ENCODE assay signal across 41 mouse cellular contexts in genomic region chr11:115285282-115285681, GRCm38 (mm10). TPM values are rescaled to one million over a fixed set of nuclear protein-coding genes. Genes with fewer than 3 reads are reported as not detected.
DNase-seq lines count a peak whose midpoint lies in the region; ATAC-seq and TF ChIP-seq lines count a peak whose summit lies in the region.
"Had no signal": no experiment of that assay in that cellular context is flagged by ENCODE, and none has a peak within 500 bp of the region (broad histone marks: within the 10 kb centered on the region; RNA-seq: fewer than 3 reads in every experiment).

No protein-coding gene starts in this region.

- H3K27ac ChIP-seq in liver, adult 2 months (replicated peaks; ENCODE audit: insufficient read depth, low read depth, low read length) = no peak overlapping the region
- no peak overlapping the region for H3K27ac ChIP-seq in liver, embryonic 11.5 days (ENCODE audit: low read depth, low read length)
- H3K27ac ChIP-seq in bone marrow, adult 2 months (ENCODE audit: control insufficient read depth, insufficient read depth, low read depth, low read length, poor library complexity) = peak overlapping the region; percentile 71
- no peak overlapping the region for H3K27ac ChIP-seq in hindbrain, embryonic 10.5 days
- H3K27ac ChIP-seq: heart, embryonic 10.5 days; hindbrain, embryonic 14.5 days; kidney, embryonic 15.5 days; limb, embryonic 13.5 days; liver, embryonic 14.5 days; midbrain, embryonic 12.5 days; stomach, postnatal 0 days had no signal

- peaks cover 6% of the 10 kb centered on the region; the same call in 1 of the 2 replicates for H3K79me2 ChIP-seq in liver, adult 2 months (ENCODE audit: control insufficient read depth, insufficient read depth, low read length)

- no peak overlapping the region for H3K4me3 ChIP-seq in liver, adult 2 months (ENCODE audit: insufficient read depth, low read depth, low read length)
- H3K4me3 ChIP-seq in liver, embryonic 11.5 days (ENCODE audit: low read depth, low read length) = no peak overlapping the region
- H3K4me3 ChIP-seq in bone marrow, adult 2 months (replicated peaks; ENCODE audit: control insufficient read depth, low read depth, low read length) = peak overlapping the region; percentile 40
- no peak overlapping the region for H3K4me3 ChIP-seq in hindbrain, embryonic 10.5 days
- H3K4me3 ChIP-seq: erythroblast, embryonic 14.5 days; heart, embryonic 10.5 days; kidney, embryonic 15.5 days; left cerebral cortex, adult 2 months; limb, embryonic 13.5 days; megakaryocyte, embryonic 14.5 days; midbrain, embryonic 12.5 days; neural tube, embryonic 15.5 days had no signal

- no peak overlapping the region for H3K4me2 ChIP-seq in liver, embryonic 11.5 days
- H3K4me2 ChIP-seq: hindbrain, embryonic 14.5 days; kidney, embryonic 15.5 days; limb, embryonic 13.5 days; lung, embryonic 14.5 days; midbrain, embryonic 12.5 days; neural tube, embryonic 15.5 days had no signal

- H3K9me3 ChIP-seq in liver, embryonic 11.5 days (ENCODE audit: control insufficient read depth, low read length) = no peaks in the 10 kb centered on the region
- H3K9me3 ChIP-seq in hindbrain, embryonic 10.5 days = no peaks in the 10 kb centered on the region
- H3K9me3 ChIP-seq: heart, embryonic 10.5 days; kidney, embryonic 15.5 days; limb, embryonic 13.5 days; megakaryocyte, embryonic 14.5 days; midbrain, embryonic 12.5 days; neural tube, embryonic 15.5 days had no signal

- H3K9ac ChIP-seq in liver, adult 2 months (ENCODE audit: low read depth, low read length) = peak overlapping the region; percentile 19; the same call in 1 of the 2 replicates
- no peak overlapping the region for H3K9ac ChIP-seq in liver, embryonic 11.5 days (ENCODE audit: low read depth, low read length)
- H3K9ac ChIP-seq: hindbrain, embryonic 14.5 days; kidney, embryonic 15.5 days; limb, embryonic 13.5 days; liver, embryonic 14.5 days; lung, embryonic 14.5 days; midbrain, embryonic 12.5 days; neural tube, embryonic 15.5 days had no signal

- TF ChIP-seq POLR2A in liver, adult 2 months (IDR thresholded peaks at IDR 0.05; ENCODE audit: extremely low read depth, insufficient read depth, low read length) = no peak
- no peak for TF ChIP-seq POLR2A in bone marrow, adult 2 months (IDR thresholded peaks at IDR 0.05; ENCODE audit: borderline replicate concordance, control insufficient read depth, low read depth, low read length)

- TF ChIP-seq CTCF in liver, adult 2 months (IDR thresholded peaks at IDR 0.05; ENCODE audit: low read depth, low read length) = no peak
- TF ChIP-seq CTCF in bone marrow, adult 2 months (IDR thresholded peaks at IDR 0.05; ENCODE audit: control insufficient read depth, insufficient read depth, low read length) = no peak

- H3K36me3 ChIP-seq in liver, adult 2 months (ENCODE audit: control insufficient read depth, insufficient read depth, low read length) = peaks cover 17% of the 10 kb centered on the region; the same call in 1 of the 2 replicates
- no peaks in the 10 kb centered on the region for H3K36me3 ChIP-seq in liver, embryonic 11.5 days (ENCODE audit: control insufficient read depth, insufficient read depth, low read length)
- H3K36me3 ChIP-seq in hindbrain, embryonic 10.5 days = no peaks in the 10 kb centered on the region
- H3K36me3 ChIP-seq: heart, embryonic 10.5 days; kidney, embryonic 15.5 days; limb, embryonic 13.5 days; midbrain, embryonic 12.5 days; neural tube, embryonic 15.5 days had no signal

- no peaks in the 10 kb centered on the region for H3K27me3 ChIP-seq in liver, adult 2 months (ENCODE audit: control insufficient read depth, insufficient read depth, low read length)
- H3K27me3 ChIP-seq in liver, embryonic 11.5 days (replicated peaks; ENCODE audit: control insufficient read depth, insufficient read depth, low read length) = no peaks in the 10 kb centered on the region
- H3K27me3 ChIP-seq in hindbrain, embryonic 10.5 days (ENCODE audit: insufficient read depth, poor library complexity, severe bottlenecking) = no peaks in the 10 kb centered on the region
- H3K27me3 ChIP-seq: limb, embryonic 13.5 days; midbrain, embryonic 12.5 days; neural tube, embryonic 15.5 days had no signal

- DNase-seq in liver, adult 2 months (ENCODE audit: extremely low read depth, low read depth, low spot score) = no peak
- DNase-seq in liver, embryonic 11.5 days (ENCODE audit: low spot score) = no peak
- no peak for DNase-seq in hindbrain, embryonic 10.5 days (ENCODE audit: low spot score)
- DNase-seq in layer of hippocampus, adult 18-20 months (ENCODE audit: low spot score in 2 of 2) = no peak
- DNase-seq: adrenal gland, adult 8-10 months; cerebellum, adult 9-10 months; heart, postnatal 36 days; kidney, adult 18-20 months; kidney, postnatal 4 days; layer of hippocampus, adult 9-11 months; lung, embryonic 14.5 days; lung, postnatal 14 days; right cerebral cortex, postnatal 4 days; thymus, adult 18-20 months; thymus, postnatal 25 days had no signal

- WGBS in liver, adult 2 months = 68% methylated on average over 4 of the region's 4 CpGs
- WGBS in liver, embryonic 11.5 days = 47% methylated on average over 4 of the region's 4 CpGs
- 6% methylated on average over 4 of the region's 4 CpGs for WGBS in bone marrow, adult 2 months
- WGBS in hindbrain, embryonic 10.5 days = 74% methylated on average over 4 of the region's 4 CpGs

- peaks cover 2% of the 10 kb centered on the region; the same call in 1 of the 2 replicates for H3K4me1 ChIP-seq in liver, adult 2 months (ENCODE audit: control insufficient read depth, insufficient read depth, low read length)
- H3K4me1 ChIP-seq in liver, embryonic 11.5 days (replicated peaks; ENCODE audit: control insufficient read depth, insufficient read depth, low read length) = peaks cover 7% of the 10 kb centered on the region; the same call in 1 of the 2 replicates
- H3K4me1 ChIP-seq in bone marrow, adult 2 months (ENCODE audit: control insufficient read depth, insufficient read depth, low read length) = peaks cover 6% of the 10 kb centered on the region; the same call in 1 of the 2 replicates
- H3K4me1 ChIP-seq in hindbrain, embryonic 10.5 days (replicated peaks) = peaks cover 5% of the 10 kb centered on the region; the same call in 1 of the 2 replicates
- H3K4me1 ChIP-seq: limb, embryonic 13.5 days had no signal

- ATAC-seq in liver, embryonic 11.5 days (replicated peaks; ENCODE audit: low FRiP score) = no peak
- peak; percentile 74 for ATAC-seq in common myeloid progenitor, adult 5-6 weeks (replicated peaks; ENCODE audit: low read depth, poor library complexity, severe bottlenecking)
- peak; percentile 76 for ATAC-seq in megakaryocyte progenitor cell, adult 5-6 weeks (replicated peaks; ENCODE audit: poor library complexity)
- ATAC-seq: activated CD4-positive, CD25-positive, alpha-beta regulatory T cell, adult 4 months; forebrain, embryonic 16.5 days had no signal

RNA-seq across cellular contexts. Expression of gene Fdxr, which starts 8.4 kb away (rescaled TPM):
- 13.7 and 15.8 TPM in 2 replicates for total RNA-seq in liver, adult 2 months (2014; rRNA removed)
- polyA plus RNA-seq in liver, adult 2 months (2012; rRNA removed) = 28.3 and 28.4 TPM in 2 replicates
- polyA plus RNA-seq in liver, embryonic 11.5 days (2014; fragmentation: Nextera tagmentation; extraction: Ambion mirVana) = 25.0 and 25.7 TPM in 2 replicates
- polyA plus RNA-seq in bone marrow, adult 2 months (2011; ENCODE audit: insufficient read depth, insufficient read length, low replicate concordance, missing spikeins) = 9.9 and 21.2 TPM in 2 replicates
- total RNA-seq in common myeloid progenitor, adult 5-6 weeks (2017) = 21.5 and 29.1 TPM in 2 replicates
- total RNA-seq in megakaryocyte progenitor cell, adult 5-6 weeks (2015) = 9.1 and 9.8 TPM in 2 replicates
- total RNA-seq in megakaryocyte progenitor cell, adult 5-6 weeks (2017) = 14.2 and 19.1 TPM in 2 replicates
- 17.7 TPM in 2 replicates for polyA plus RNA-seq in hindbrain, embryonic 10.5 days (2016; fragmentation: Nextera tagmentation; extraction: Ambion mirVana)
- total RNA-seq in layer of hippocampus, adult 18-20 months (2021) = 10 to 100 TPM; 19.0 to 19.9 TPM

RNA-seq across cellular contexts. Expression of gene Fads6, which starts 12.2 kb away (rescaled TPM):
- 56.1 and 78.8 TPM in 2 replicates for total RNA-seq in liver, adult 2 months (2014; rRNA removed)
- polyA plus RNA-seq in liver, adult 2 months (2012; rRNA removed) = 55.3 and 66.0 TPM in 2 replicates
- 3.2 and 3.4 TPM in 2 replicates for polyA plus RNA-seq in liver, embryonic 11.5 days (2014; fragmentation: Nextera tagmentation; extraction: Ambion mirVana)
- 0.77 and 1.4 TPM in 2 replicates for polyA plus RNA-seq in bone marrow, adult 2 months (2011; ENCODE audit: insufficient read depth, insufficient read length, low replicate concordance, missing spikeins)
- 0.73 and 1.6 TPM in 2 replicates for total RNA-seq in common myeloid progenitor, adult 5-6 weeks (2017)
- 0.30 and 0.71 TPM in 2 replicates for total RNA-seq in megakaryocyte progenitor cell, adult 5-6 weeks (2015)
- 0.87 and 2.2 TPM in 2 replicates for total RNA-seq in megakaryocyte progenitor cell, adult 5-6 weeks (2017)
- polyA plus RNA-seq in hindbrain, embryonic 10.5 days (2016; fragmentation: Nextera tagmentation; extraction: Ambion mirVana) = 0.27 and 0.47 TPM in 2 replicates
- 10 to 100 TPM; 16.7 to 17.3 TPM for total RNA-seq in layer of hippocampus, adult 18-20 months (2021)

RNA-seq across cellular contexts. Expression of gene Grin2c, which starts 18.2 kb away (rescaled TPM):
- under 0.01 TPM in 1 of 2 replicates, not detected in the other for total RNA-seq in liver, adult 2 months (2014; rRNA removed)
- polyA plus RNA-seq in liver, adult 2 months (2012; rRNA removed) = 0.05 and 0.07 TPM in 2 replicates
- polyA plus RNA-seq in liver, embryonic 11.5 days (2014; fragmentation: Nextera tagmentation; extraction: Ambion mirVana) = 0.75 and 0.89 TPM in 2 replicates
- not detected in 2 replicates for polyA plus RNA-seq in bone marrow, adult 2 months (2011; ENCODE audit: insufficient read depth, insufficient read length, low replicate concordance, missing spikeins)
- not detected in 2 replicates for total RNA-seq in common myeloid progenitor, adult 5-6 weeks (2017)
- not detected in 2 replicates for total RNA-seq in megakaryocyte progenitor cell, adult 5-6 weeks (2015)
- total RNA-seq in megakaryocyte progenitor cell, adult 5-6 weeks (2017) = not detected in 2 replicates
- 0.14 and 0.18 TPM in 2 replicates for polyA plus RNA-seq in hindbrain, embryonic 10.5 days (2016; fragmentation: Nextera tagmentation; extraction: Ambion mirVana)
- 10 to 100 TPM; 43.3 to 44.8 TPM for total RNA-seq in layer of hippocampus, adult 18-20 months (2021)
- polyA plus RNA-seq: activated CD4-positive, CD25-positive, alpha-beta regulatory T cell, adult 4 months; C2C12; embryonic facial prominence, embryonic 14.5 days; forebrain, embryonic 11.5 days; gonadal fat pad, adult 2 months; kidney, embryonic 15.5 days; lung, embryonic 14.5 days; stomach, postnatal 0 days had no signal

RNA-seq across cellular contexts. Expression of gene Otop2, which starts 21.7 kb away (rescaled TPM):
- total RNA-seq in liver, adult 2 months (2014; rRNA removed) = not detected in 2 replicates
- not detected in 2 replicates for polyA plus RNA-seq in liver, adult 2 months (2012; rRNA removed)
- polyA plus RNA-seq in liver, embryonic 11.5 days (2014; fragmentation: Nextera tagmentation; extraction: Ambion mirVana) = not detected in 2 replicates
- polyA plus RNA-seq in bone marrow, adult 2 months (2011; ENCODE audit: insufficient read depth, insufficient read length, low replicate concordance, missing spikeins) = not detected in 2 replicates
- not detected in 2 replicates for total RNA-seq in common myeloid progenitor, adult 5-6 weeks (2017)
- not detected in 2 replicates for total RNA-seq in megakaryocyte progenitor cell, adult 5-6 weeks (2015)
- not detected in 2 replicates for total RNA-seq in megakaryocyte progenitor cell, adult 5-6 weeks (2017)
- polyA plus RNA-seq in hindbrain, embryonic 10.5 days (2016; fragmentation: Nextera tagmentation; extraction: Ambion mirVana) = not detected in 2 replicates
- total RNA-seq in layer of hippocampus, adult 18-20 months (2021) = 1 to 10 TPM in 1 of 2 experiments, under 1 TPM in 1; 0.20 to 1.0 TPM
- total RNA-seq: adrenal gland, adult 8-10 months; adrenal gland, postnatal 4 days; CH12.LX; gastrocnemius, adult 8-10 months; heart, postnatal 36 days had no signal
- polyA plus RNA-seq: activated CD4-positive, CD25-positive, alpha-beta regulatory T cell, adult 4 months; C2C12; embryonic facial prominence, embryonic 14.5 days; erythroblast, embryonic 14.5 days; forebrain, embryonic 11.5 days; gonadal fat pad, adult 2 months; heart, embryonic 10.5 days; heart, embryonic 16.5 days; limb, embryonic 13.5 days; liver, embryonic 14.5 days; lung, embryonic 14.5 days; midbrain, embryonic 12.5 days; spleen, adult 2 months had no signal

RNA-seq across cellular contexts. Expression of gene Ush1g, which starts 36.6 kb away (rescaled TPM):
- 0.20 and 0.28 TPM in 2 replicates for total RNA-seq in liver, adult 2 months (2014; rRNA removed)
- polyA plus RNA-seq in liver, adult 2 months (2012; rRNA removed) = 0.26 and 0.50 TPM in 2 replicates
- polyA plus RNA-seq in liver, embryonic 11.5 days (2014; fragmentation: Nextera tagmentation; extraction: Ambion mirVana) = 0.52 and 0.64 TPM in 2 replicates
- polyA plus RNA-seq in bone marrow, adult 2 months (2011; ENCODE audit: insufficient read depth, insufficient read length, low replicate concordance, missing spikeins) = 0.29 TPM in 1 of 2 replicates, not detected in the other
- not detected in 2 replicates for total RNA-seq in common myeloid progenitor, adult 5-6 weeks (2017)
- total RNA-seq in megakaryocyte progenitor cell, adult 5-6 weeks (2015) = not detected in 2 replicates
- not detected in 2 replicates for total RNA-seq in megakaryocyte progenitor cell, adult 5-6 weeks (2017)
- 0.10 TPM in 1 of 2 replicates, not detected in the other for polyA plus RNA-seq in hindbrain, embryonic 10.5 days (2016; fragmentation: Nextera tagmentation; extraction: Ambion mirVana)
- under 1 TPM; 0.66 to 0.79 TPM for total RNA-seq in layer of hippocampus, adult 18-20 months (2021)
- total RNA-seq: ES-E14 had no signal
- polyA plus RNA-seq: activated CD4-positive, CD25-positive, alpha-beta regulatory T cell, adult 4 months; embryonic facial prominence, embryonic 14.5 days; erythroblast, embryonic 14.5 days; forebrain, embryonic 11.5 days; gonadal fat pad, adult 2 months; kidney, embryonic 15.5 days; limb, embryonic 13.5 days; lung, embryonic 14.5 days had no signal

Comparison
In these comparisons a context has a peak if more than half of its experiments do, and no peak if none do; other contexts are left out.
1. RNA of gene Grin2c, which starts 18.2 kb away (total RNA-seq): 43.3 to 44.8 TPM in layer of hippocampus, adult 18-20 months; under 0.01 TPM in liver, adult 2 months, not detected in common myeloid progenitor, adult 5-6 weeks and not detected in megakaryocyte progenitor cell, adult 5-6 weeks; every median in the first group is over 10 times any median in the second.